Mouse (Mus musculus): ENCODE data around the gene Eps8.

GRCm38 (mm10) chr6:137443089-137443488 lies 211.6 kb downstream of the Eps8 start:
- TF ChIP-seq CTCF (IDR thresholded peaks at IDR 0.05; ENCODE audit: insufficient read depth, low read length) (no peak), POLR2A (IDR thresholded peaks at IDR 0.05; ENCODE audit: borderline replicate concordance, extremely low read depth, low read depth, low read length) (no peak)

All from lung, adult 2 months (tissue).